Mouse (Mus musculus) limb, embryonic 14.5 days (tissue): ENCODE data around the gene Man2a1. TPM values are rescaled to one million over a fixed set of nuclear protein-coding genes. Genes with fewer than 3 reads are reported as not detected.

Experiments used
- ATAC-seq: fragments of 200-750 bp; cut with Nextera tagmentation; 2 replicates; pipeline ENCODE4 v1.8.0; 2017; ENCODE audit warnings: low read depth, moderate number of reproducible peaks, moderate TSS enrichment; ENCODE audit not compliant: low FRiP score
- DNase-seq: peaks from one replicate; pipeline ENCODE4 v3.0.0-alpha.2; 2015; ENCODE audit warnings: low spot score
- H3K27ac ChIP-seq: fragments of 300-500 bp; sonication (generic); replicated peaks from 2 replicates; pipeline ENCODE4 v1.5.1; 2014; ENCODE audit warnings: low read depth, mild to moderate bottlenecking, low read length, moderate library complexity, mixed read lengths
- H3K27me3 ChIP-seq: fragments of 300-500 bp; sonication (generic); 2 replicates; pipeline ENCODE4 v1.6.1; 2014; ENCODE audit warnings: low read length, mixed read lengths; ENCODE audit not compliant: control insufficient read depth, insufficient read depth
- H3K36me3 ChIP-seq: fragments of 300-500 bp; sonication (generic); 2 replicates; pipeline ENCODE4 v1.6.1; 2014; ENCODE audit warnings: mild to moderate bottlenecking, low read length, moderate library complexity, mixed read lengths; ENCODE audit not compliant: control insufficient read depth, insufficient read depth
- H3K4me1 ChIP-seq: fragments of 300-500 bp; sonication (generic); 2 replicates; pipeline ENCODE4 v1.6.1; 2014; ENCODE audit warnings: antibody characterized with exemption, low read length, mixed read lengths; ENCODE audit not compliant: control insufficient read depth, insufficient read depth
- H3K4me2 ChIP-seq: fragments of 300-500 bp; sonication (generic); replicated peaks from 2 replicates; pipeline ENCODE4 v1.6.1; 2014; ENCODE audit warnings: low read depth, mild to moderate bottlenecking, low read length, moderate library complexity; ENCODE audit not compliant: severe bottlenecking
- H3K4me3 ChIP-seq: fragments of 300-500 bp; sonication (generic); replicated peaks from 2 replicates; pipeline ENCODE4 v1.5.1; 2014; ENCODE audit warnings: low read length
- H3K9ac ChIP-seq: fragments of 300-500 bp; sonication (generic); 2 replicates; pipeline ENCODE4 v1.6.1; 2014; ENCODE audit warnings: mild to moderate bottlenecking, low read depth, low read length, moderate library complexity; ENCODE audit not compliant: severe bottlenecking
- H3K9me3 ChIP-seq: fragments of 300-500 bp; sonication (generic); 2 replicates; pipeline ENCODE4 v1.6.1; 2016; ENCODE audit warnings: low read length; ENCODE audit not compliant: control insufficient read depth
- POLR2A ChIP-seq: fragments of 200-500 bp; IDR thresholded peaks from 2 replicates; pipeline ENCODE4 v1.8.0; 2012; ENCODE audit warnings: inconsistent platforms, mild to moderate bottlenecking, moderate library complexity, borderline replicate concordance; ENCODE audit not compliant: insufficient read depth, insufficient read length; ENCODE audit errors: extremely low read depth
- WGBS: fragments of 180-500 bp; shearing (Covaris S2); extraction: QIAGEN DNeasy Blood & Tissue Kit; methylation state at CpG from one replicate; pipeline ENCODE4 v1.1.7; 2014; 5-methylcytosine and 5-hydroxymethylcytosine counted together
- polyA plus RNA-seq, 2 experiments: library from polyadenylated mRNA; depleted of rRNA in 1 of 2; stranded (reverse) in 1 of 2; unstranded in 1 of 2; fragments of >200 nt; fragmentation: Nextera tagmentation in 1 of 2; extraction: Ambion mirVana in 1 of 2; gene quantifications; 2 replicates each; pipeline versions ENCODE4 v1.2.1 to v1.2.3; 2012 to 2014

Man2a1 gene
- polyA plus RNA-seq, 2 experiments = 12.5 to 31.9 TPM

DNA sequence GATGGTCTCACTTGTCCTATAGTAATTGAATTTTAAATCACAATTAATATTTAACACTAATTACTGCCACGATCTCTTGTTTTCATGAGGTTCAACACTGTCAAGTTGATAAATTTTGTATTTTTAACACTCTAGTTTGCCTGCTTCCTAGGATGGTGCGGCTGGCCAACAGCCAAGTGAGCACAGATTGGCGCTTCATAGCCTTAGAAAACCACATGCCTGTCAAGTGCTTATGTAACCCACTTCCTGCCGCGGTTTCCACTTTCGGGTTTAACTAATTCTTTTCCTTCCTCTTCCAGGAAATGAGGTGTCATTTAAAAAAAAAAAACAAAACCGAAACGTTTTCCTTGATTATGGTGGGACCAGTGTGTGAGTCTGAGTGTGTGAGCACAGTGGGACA is 20.8 kb upstream of the Man2a1 start:
- H3K27ac ChIP-seq = no peak overlapping the region
- no peak for ATAC-seq
- no peaks in the 10 kb centered on the region for H3K4me1 ChIP-seq
- no peaks in the 10 kb centered on the region for H3K36me3 ChIP-seq
- DNase-seq = no peak
- no peaks in the 10 kb centered on the region for H3K9me3 ChIP-seq
- WGBS = 75% methylated on average over 8 of the region's 8 CpGs
- H3K4me2 ChIP-seq = no peak overlapping the region
- no peak for TF ChIP-seq POLR2A
- H3K27me3 ChIP-seq = no peaks in the 10 kb centered on the region
- H3K9ac ChIP-seq = no peak overlapping the region
- H3K4me3 ChIP-seq = no peak overlapping the region

GRCm38 (mm10) chr17:64581133-64581532 is 19.4 kb upstream of the Man2a1 start:
- H3K4me3 ChIP-seq = no peak overlapping the region
- WGBS = 91% methylated on average over 6 of the region's 6 CpGs
- no peaks in the 10 kb centered on the region for H3K9me3 ChIP-seq
- no peak for TF ChIP-seq POLR2A
- H3K27me3 ChIP-seq = no peaks in the 10 kb centered on the region
- no peak overlapping the region for H3K4me2 ChIP-seq
- no peaks in the 10 kb centered on the region for H3K36me3 ChIP-seq
- H3K27ac ChIP-seq = no peak overlapping the region
- no peak overlapping the region for H3K9ac ChIP-seq
- DNase-seq = no peak
- ATAC-seq = no peak
- H3K4me1 ChIP-seq = no peaks in the 10 kb centered on the region

GRCm38 (mm10) chr17:64581962-64582361 is 18.6 kb upstream of the Man2a1 start:
- WGBS = 87% methylated on average over 3 of the region's 3 CpGs
- no peak overlapping the region for H3K9ac ChIP-seq
- no peak overlapping the region for H3K4me3 ChIP-seq
- no peaks in the 10 kb centered on the region for H3K4me1 ChIP-seq
- DNase-seq (no peak), ATAC-seq (no peak)
- H3K27me3 ChIP-seq = no peaks in the 10 kb centered on the region
- TF ChIP-seq POLR2A = no peak
- H3K9me3 ChIP-seq = no peaks in the 10 kb centered on the region
- H3K36me3 ChIP-seq = no peaks in the 10 kb centered on the region
- no peak overlapping the region for H3K27ac ChIP-seq
- no peak overlapping the region for H3K4me2 ChIP-seq

DNA sequence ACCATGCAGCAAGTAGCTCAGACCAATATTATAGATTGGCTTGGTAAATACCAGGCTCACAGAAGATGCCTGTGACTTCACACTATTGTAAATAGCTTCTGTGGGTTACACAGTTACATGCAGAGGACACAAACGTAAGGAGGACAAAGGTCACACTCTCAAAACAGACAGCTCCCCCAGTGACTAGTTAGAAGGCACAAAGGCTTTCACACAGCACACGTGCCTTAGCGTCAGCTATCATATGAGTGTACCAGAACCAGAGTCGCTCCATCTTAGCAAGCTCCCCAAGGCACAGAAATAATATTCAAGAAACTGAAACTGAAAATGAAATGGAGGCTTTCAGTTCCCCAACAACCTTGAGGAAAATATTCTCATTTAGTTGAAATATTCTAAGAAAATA is 10.1 kb upstream of the Man2a1 start:
- Histone ChIP-seq H3K4me2 (no peak overlapping the region), H3K4me3 (no peak overlapping the region), H3K9me3 (no peaks in the 10 kb centered on the region), H3K27ac (no peak overlapping the region), H3K4me1 (no peaks in the 10 kb centered on the region), H3K36me3 (no peaks in the 10 kb centered on the region), H3K27me3 (no peaks in the 10 kb centered on the region), H3K9ac (no peak overlapping the region)
- ATAC-seq (no peak), DNase-seq (no peak)
- TF ChIP-seq POLR2A = no peak
- 62% methylated on average over 4 of the region's 4 CpGs for WGBS

DNA sequence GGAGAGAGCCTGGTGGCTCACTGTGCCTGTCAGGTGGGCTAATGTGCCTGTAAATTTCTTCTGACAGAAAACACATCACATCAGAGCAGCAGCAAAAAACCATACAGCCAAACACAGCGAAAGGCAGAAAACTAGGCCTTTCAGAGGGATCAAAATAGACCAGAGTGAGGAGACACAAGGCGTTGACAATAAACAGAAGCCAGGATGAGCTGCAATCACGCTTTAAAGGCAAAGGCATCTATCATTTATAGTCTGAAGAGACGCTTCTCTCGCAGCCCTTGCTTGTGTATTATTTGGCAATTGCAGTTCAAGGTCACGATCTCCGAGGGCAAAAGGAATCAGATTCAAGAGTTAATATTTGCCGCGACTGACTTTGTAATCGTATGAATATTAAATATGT is 9.2 kb upstream of the Man2a1 start:
- ATAC-seq (no peak), DNase-seq (no peak)
- Histone ChIP-seq H3K4me1 (no peaks in the 10 kb centered on the region), H3K4me2 (no peak overlapping the region), H3K36me3 (no peaks in the 10 kb centered on the region), H3K4me3 (no peak overlapping the region), H3K27ac (no peak overlapping the region), H3K9me3 (no peaks in the 10 kb centered on the region), H3K27me3 (no peaks in the 10 kb centered on the region), H3K9ac (no peak overlapping the region)
- TF ChIP-seq POLR2A = no peak
- whole genome bisulfite sequencing = 80% methylated on average over 10 of the region's 10 CpGs

DNA sequence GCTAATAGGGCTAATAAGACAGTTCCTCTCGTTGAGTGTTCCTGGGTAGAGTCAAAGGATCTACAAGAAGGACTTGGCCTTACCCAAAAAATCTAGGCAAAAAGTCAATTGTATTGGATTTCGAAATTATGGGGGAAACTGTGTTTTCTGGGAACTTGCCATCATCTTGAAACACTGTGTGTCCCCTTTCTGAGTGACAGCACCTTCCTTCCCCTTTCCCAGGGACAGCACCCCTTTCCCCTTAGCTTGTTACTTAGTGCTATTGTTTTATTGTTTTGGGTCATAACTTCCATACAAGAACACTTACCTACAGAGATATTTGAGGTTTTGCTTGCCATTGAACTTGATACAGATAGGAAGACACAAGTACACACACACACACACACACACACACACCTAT is 8.2 kb upstream of the Man2a1 start:
- WGBS = 79% methylated on average over 2 of the region's 2 CpGs
- Histone ChIP-seq H3K9ac (no peak overlapping the region), H3K4me3 (no peak overlapping the region), H3K27ac (no peak overlapping the region), H3K27me3 (no peaks in the 10 kb centered on the region), H3K4me2 (no peak overlapping the region), H3K9me3 (no peaks in the 10 kb centered on the region), H3K36me3 (no peaks in the 10 kb centered on the region), H3K4me1 (no peaks in the 10 kb centered on the region)
- no peak for ATAC-seq
- no peak for DNase-seq
- TF ChIP-seq POLR2A = no peak
